Mouse (Mus musculus): Measurements from ENCODE around the gene Pibf1. TPM values are rescaled to one million over a fixed set of nuclear protein-coding genes. Genes with fewer than 3 reads are reported as not detected.

Pibf1 gene
- total RNA-seq, 2 experiments from 2014 or later, result 5.8 to 11.0 TPM

GRCm38 (mm10) chr14:99292176-99292575, 193.0 kb downstream of the Pibf1 start:
- Histone ChIP-seq H3K27ac (no peak overlapping the region), H3K4me3 (no peak overlapping the region)
- DNase-seq, result no peak
- TF ChIP-seq CTCF (IDR thresholded peaks at IDR 0.05), result no peak
- intact Hi-C loops (cut with DNase I), result loop anchor here (10.0 kb wide), 2 partner anchors 97 to 603 kb away; no protein-coding TSS in a partner anchor

GRCm38 (mm10) chr14:99294424-99294823, 195.2 kb downstream of the Pibf1 start:
- no peak for TF ChIP-seq CTCF (IDR thresholded peaks at IDR 0.05)
- intact Hi-C loops (cut with DNase I), result loop anchor here (10.0 kb wide), 2 partner anchors 100 to 600 kb away; no protein-coding TSS in a partner anchor
- Histone ChIP-seq H3K27ac (no peak overlapping the region), H3K4me3 (no peak overlapping the region)
- no peak for DNase-seq

- Histone ChIP-seq H3K27ac (no peak overlapping the region), H3K4me3 (no peak overlapping the region)
- intact Hi-C loops (cut with DNase I), result loop anchor here (5.0 to 10.0 kb wide), 3 partner anchors 101 to 599 kb away; no protein-coding TSS in a partner anchor
- no peak for TF ChIP-seq CTCF (IDR thresholded peaks at IDR 0.05)
- no peak for DNase-seq
Measured at GRCm38 (mm10) chr14:99295606-99296341, 196.6 kb downstream of the Pibf1 start.

GRCm38 (mm10) chr14:99298385-99299021, 199.3 kb downstream of the Pibf1 start, which contains the start of gene Klf5:
TSS of gene Klf5 (plus strand) at chr14:99298691.
- no peak for TF ChIP-seq CTCF (IDR thresholded peaks at IDR 0.05)
- intact Hi-C loops (cut with DNase I), result loop anchor here (5.0 to 10.0 kb wide), 3 partner anchors 104 to 596 kb away; no protein-coding TSS in a partner anchor
- peak within 1 kb of the TSS; percentile 76 for H3K4me3 ChIP-seq
- DNase-seq, result peak; percentile 98
- H3K27ac ChIP-seq, result peak within 1 kb of the TSS; percentile 90

- Histone ChIP-seq H3K27ac (peak overlapping the region; percentile 90), H3K4me3 (peak overlapping the region; percentile 76)
- TF ChIP-seq CTCF (IDR thresholded peaks at IDR 0.05), result peak; percentile 44
- peak; percentile 85 for DNase-seq
- intact Hi-C loops (cut with DNase I), result loop anchor here (5.0 to 10.0 kb wide), 3 partner anchors 104 to 596 kb away; no protein-coding TSS in a partner anchor
Measured at GRCm38 (mm10) chr14:99299022-99299481, 199.8 kb downstream of the Pibf1 start.

GRCm38 (mm10) chr14:99299701-99300191, 200.5 kb downstream of the Pibf1 start:
- TF ChIP-seq CTCF (IDR thresholded peaks at IDR 0.05), result no peak
- H3K27ac ChIP-seq, result peak overlapping the region; percentile 90
- peak; percentile 21 for DNase-seq
- peak overlapping the region; percentile 76 for H3K4me3 ChIP-seq
- intact Hi-C loops (cut with DNase I), result loop anchor here (5.0 to 10.0 kb wide), 3 partner anchors 105 to 595 kb away; no protein-coding TSS in a partner anchor

GRCm38 (mm10) chr14:99301472-99301871, 202.2 kb downstream of the Pibf1 start:
- Histone ChIP-seq H3K27ac (no peak overlapping the region), H3K4me3 (no peak overlapping the region)
- no peak for TF ChIP-seq CTCF (IDR thresholded peaks at IDR 0.05)
- no peak for DNase-seq
- intact Hi-C loops (cut with DNase I), result no loop called here

Other genes starting within 250 kb of the Pibf1 start
- 1 to 10 TPM in 1 of 2 experiments, under 1 TPM in 1; 0.81 to 3.6 TPM for gene Rpl36a-ps1, start 105.1 kb upstream of the Pibf1 start, total RNA-seq (2021)
- gene Mzt1, start 53.3 kb upstream of the Pibf1 start, total RNA-seq (2021), result 10 to 100 TPM; 30.8 to 35.6 TPM
- gene Bora, start 53.2 kb upstream of the Pibf1 start, total RNA-seq (2021), result under 1 TPM; 0.59 to 0.84 TPM
- gene Dis3, start 346 bp downstream of the Pibf1 start, total RNA-seq (2021), result 10 to 100 TPM; 12.2 to 13.0 TPM
- 1 to 10 TPM; 4.7 to 5.5 TPM for gene Klf5, start 199.3 kb downstream of the Pibf1 start, total RNA-seq (2021)

Measured in gastrocnemius, adult 2 months (tissue).